In genomic region chr2:104525506-104525905, GRCm38 (mm10) we compare ENCODE assay signal across 11 mouse cellular contexts. TPM values are rescaled to one million over a fixed set of nuclear protein-coding genes. Genes with fewer than 3 reads are reported as not detected.
DNase-seq lines count a peak whose midpoint lies in the region; ATAC-seq and TF ChIP-seq lines count a peak whose summit lies in the region.
"Had no signal": no experiment of that assay in that cellular context is flagged by ENCODE, and none has a peak within 500 bp of the region (broad histone marks: within the 10 kb centered on the region; RNA-seq: fewer than 3 reads in every experiment).

No protein-coding gene starts in this region.

- no peaks in the 10 kb centered on the region for H3K79me3 ChIP-seq in C2C12 (ENCODE audit: low read depth)

- no peak overlapping the region for H3K4me2 ChIP-seq in kidney, embryonic 16.5 days (replicated peaks; ENCODE audit: low read depth, low read length)
- H3K4me2 ChIP-seq: hindbrain, embryonic 15.5 days; limb, embryonic 12.5 days had no signal

- no peak for TF ChIP-seq CTCF in C2C12 (IDR thresholded peaks at IDR 0.05; ENCODE audit: control insufficient read depth, insufficient read depth, insufficient read length)
- no peak for TF ChIP-seq CTCF in kidney, adult 2 months (conservative IDR thresholded peaks at IDR 0.05; ENCODE audit: insufficient read depth, insufficient read length, low read depth, low read length)

- TF ChIP-seq POLR2A in kidney, adult 2 months (IDR thresholded peaks at IDR 0.05; ENCODE audit: low read depth, low read length) = no peak

- H3K4me3 ChIP-seq in C2C12 (ENCODE audit: insufficient read depth, poor library complexity, severe bottlenecking) = no peak overlapping the region
- H3K4me3 ChIP-seq in kidney, adult 2 months (ENCODE audit: insufficient read depth, low read depth, low read length) = no peak overlapping the region
- H3K4me3 ChIP-seq in kidney, embryonic 16.5 days (ENCODE audit: low read length) = no peak overlapping the region
- H3K4me3 ChIP-seq: erythroblast, embryonic 14.5 days; hindbrain, embryonic 15.5 days; limb, embryonic 12.5 days had no signal

- no peak for ATAC-seq in kidney, embryonic 16.5 days (ENCODE audit: low FRiP score, low TSS enrichment)

- no peaks in the 10 kb centered on the region for H3K79me2 ChIP-seq in C2C12 (ENCODE audit: control insufficient read depth, insufficient read depth)

- no peak overlapping the region for H3K27ac ChIP-seq in kidney, adult 2 months (ENCODE audit: insufficient read depth, low read depth, low read length)
- no peak overlapping the region for H3K27ac ChIP-seq in kidney, embryonic 16.5 days (ENCODE audit: low read length)
- H3K27ac ChIP-seq: hindbrain, embryonic 15.5 days; limb, embryonic 12.5 days had no signal

- H3K36me3 ChIP-seq in C2C12 (ENCODE audit: control insufficient read depth, insufficient read depth) = no peaks in the 10 kb centered on the region
- no peaks in the 10 kb centered on the region for H3K36me3 ChIP-seq in kidney, adult 2 months (ENCODE audit: control insufficient read depth, insufficient read depth, low read length)
- H3K36me3 ChIP-seq in kidney, embryonic 16.5 days (ENCODE audit: insufficient read depth, low read length) = no peaks in the 10 kb centered on the region
- H3K36me3 ChIP-seq: hindbrain, embryonic 15.5 days; limb, embryonic 12.5 days had no signal

- 42% methylated on average over 5 of the region's 5 CpGs for WGBS in kidney, adult 2 months
- WGBS in kidney, embryonic 16.5 days = 40% methylated on average over 5 of the region's 5 CpGs

- H3K9ac ChIP-seq in kidney, embryonic 16.5 days (replicated peaks; ENCODE audit: low read length) = no peak overlapping the region
- H3K9ac ChIP-seq: hindbrain, embryonic 15.5 days; limb, embryonic 12.5 days had no signal

- DNase-seq in MEL-GATA-1-ER (ENCODE audit: extremely low read depth, low read depth) = peak; percentile 74
- DNase-seq in fibroblast of lung, adult 2 months (ENCODE audit: low read depth) = peak; percentile 23
- peak; percentile 54 for DNase-seq in lung, postnatal 14 days
- no peak for DNase-seq in cerebellum, postnatal 14 days
- DNase-seq in spleen, postnatal 36 days (ENCODE audit: low spot score in 2 of 2) = no peak
- DNase-seq in kidney, adult 2 months = no peak

- no peak overlapping the region for H3ac ChIP-seq in C2C12 (ENCODE audit: control insufficient read depth, insufficient read length, low read depth)

- no peaks in the 10 kb centered on the region for H3K27me3 ChIP-seq in C2C12 (ENCODE audit: control insufficient read depth, insufficient read depth, insufficient read length)
- H3K27me3 ChIP-seq in kidney, adult 2 months (replicated peaks; ENCODE audit: control insufficient read depth, insufficient read depth, low read length) = no peaks in the 10 kb centered on the region
- H3K27me3 ChIP-seq in kidney, embryonic 16.5 days (ENCODE audit: insufficient read depth, low read length) = no peaks in the 10 kb centered on the region
- H3K27me3 ChIP-seq: hindbrain, embryonic 15.5 days; limb, embryonic 12.5 days had no signal

- H3K9me3 ChIP-seq in kidney, embryonic 16.5 days (ENCODE audit: low read length) = no peaks in the 10 kb centered on the region
- H3K9me3 ChIP-seq: hindbrain, embryonic 15.5 days; limb, embryonic 12.5 days had no signal

- no peaks in the 10 kb centered on the region for H3K4me1 ChIP-seq in kidney, adult 2 months (ENCODE audit: control insufficient read depth, insufficient read depth, low read length)
- H3K4me1 ChIP-seq in kidney, embryonic 16.5 days (ENCODE audit: insufficient read depth, low read length) = no peaks in the 10 kb centered on the region
- H3K4me1 ChIP-seq: hindbrain, embryonic 15.5 days; limb, embryonic 12.5 days had no signal

TF ChIP-seq in C2C12, 6 proteins besides CTCF, POLR2A, EP300 and RAD21:
- TF ChIP-seq CEBPB (IDR thresholded peaks at IDR 0.05; ENCODE audit: low read depth) = peak; percentile 74
- TF ChIP-seq USF1 (IDR thresholded peaks at IDR 0.05; ENCODE audit: low read depth) = no peak

RNA-seq across cellular contexts. Expression of gene Hipk3, which starts 31.3 kb away (rescaled TPM):
- polyA plus RNA-seq in C2C12 (2012; fragmentation: generic; extraction: Trizol) = 8.8 TPM
- polyA plus RNA-seq in kidney, adult 2 months (2012; rRNA removed) = 34.4 and 37.5 TPM in 2 replicates
- 11.4 and 12.1 TPM in 2 replicates for polyA plus RNA-seq in kidney, embryonic 16.5 days (2015; fragmentation: Nextera tagmentation; extraction: Ambion mirVana)

Comparison
In these comparisons a context has a peak if more than half of its experiments do, and no peak if none do; other contexts are left out.
1. DNase-seq: peak in MEL-GATA-1-ER (single experiment), fibroblast of lung, adult 2 months (single experiment) and lung, postnatal 14 days (single experiment); none in cerebellum, postnatal 14 days (0 of 2), spleen, postnatal 36 days (0 of 2) and kidney, adult 2 months (single experiment).